Mouse (Mus musculus): ENCODE measurements around the gene Bcl2l1.

DNA sequence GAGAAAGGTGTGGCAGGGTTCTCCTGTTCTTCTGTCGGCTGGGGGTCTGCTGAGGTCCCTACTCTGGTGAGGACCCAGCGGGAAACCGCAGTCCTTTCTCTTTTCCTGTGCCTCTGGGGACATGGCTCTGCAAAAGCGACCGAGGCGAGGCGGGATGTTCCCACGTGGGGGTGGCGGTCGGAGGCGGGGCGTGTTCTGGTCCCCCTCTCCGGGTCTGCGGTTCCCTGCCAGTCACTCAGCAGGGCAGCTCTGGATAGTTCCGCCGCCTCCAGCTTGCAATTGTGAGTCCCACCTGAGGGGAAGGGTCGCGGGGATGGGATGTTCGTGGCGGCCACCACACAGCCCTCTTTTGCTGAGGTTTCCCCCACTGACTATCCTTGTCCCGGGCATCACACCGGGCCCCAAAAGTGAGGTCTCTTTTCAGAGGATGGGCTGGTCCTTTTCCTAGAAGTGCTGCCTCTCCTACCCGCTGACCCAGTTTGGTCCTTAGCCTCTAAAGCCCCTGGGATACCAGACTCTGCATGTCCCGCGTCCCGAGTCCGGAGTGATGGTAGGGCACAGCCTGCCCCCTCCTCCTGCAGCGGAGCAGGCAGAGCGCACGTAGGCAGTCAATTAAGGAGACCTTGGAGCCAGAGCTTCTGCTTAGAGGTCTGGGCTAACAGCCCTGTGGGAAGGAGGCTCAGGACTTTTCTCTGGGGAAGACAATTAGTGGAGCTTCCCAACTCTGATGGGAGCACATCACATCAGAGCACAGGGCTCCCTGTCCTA, 77.4 kb downstream of the Bcl2l1 start, which contains the start of gene Cox4i2:
- TF ChIP-seq POLR2A (IDR thresholded peaks at IDR 0.05; ENCODE audit: low read depth, low read length), result no peak
- TF ChIP-seq CTCF (IDR thresholded peaks at IDR 0.05; ENCODE audit: extremely low read depth, insufficient read depth, insufficient read length, insufficient replicate concordance), result no peak
